Mouse (Mus musculus): ENCODE data around the gene Ltbp2.

GRCm38 (mm10) chr12:84910066-84910465 is 33.7 kb upstream of the Ltbp2 start:
- no peak for TF ChIP-seq POLR2A (IDR thresholded peaks at IDR 0.05; ENCODE audit: low read depth, low read length)
- TF ChIP-seq CTCF (IDR thresholded peaks at IDR 0.05; ENCODE audit: borderline replicate concordance, insufficient read depth, low read length): no peak
